Mouse (Mus musculus) midbrain, embryonic 10.5 days (tissue): ENCODE measurements at regions not wholly inside any gene's neighbourhood (a gene's known extent, or its start where the extent isn't known, plus 50 kb on each side); places are given as distances from the start of the nearest gene placed in this dataset.

Experiments
- DNase-seq: peaks from one replicate; pipeline ENCODE4 v3.0.0-alpha.2; 2017; ENCODE audit warnings: low spot score
- H3K27ac ChIP-seq: fragments of 300-500 bp; sonication (generic); replicated peaks from 2 replicates; pipeline ENCODE4 v1.5.1; 2016; ENCODE audit warnings: mild to moderate bottlenecking
- H3K27me3 ChIP-seq: fragments of 300-500 bp; sonication (generic); 2 replicates; pipeline ENCODE4 v1.6.1; 2016; ENCODE audit warnings: low read depth, mild to moderate bottlenecking; ENCODE audit not compliant: poor library complexity, severe bottlenecking
- H3K36me3 ChIP-seq: fragments of 300-500 bp; sonication (generic); 2 replicates; pipeline ENCODE4 v1.6.1; 2016; ENCODE audit warnings: mild to moderate bottlenecking, moderate library complexity
- H3K4me1 ChIP-seq: fragments of 300-500 bp; sonication (generic); 2 replicates; pipeline ENCODE4 v1.6.1; 2016
- H3K4me3 ChIP-seq: fragments of 300-500 bp; sonication (generic); 2 replicates; pipeline ENCODE4 v1.5.1; 2016; ENCODE audit warnings: mild to moderate bottlenecking, moderate library complexity
- H3K9me3 ChIP-seq: fragments of 300-500 bp; sonication (generic); replicated peaks from 2 replicates; pipeline ENCODE4 v1.6.1; 2016; ENCODE audit warnings: mild to moderate bottlenecking
- WGBS: fragments of 180-500 bp; shearing (Covaris S2); methylation state at CpG from one replicate; pipeline ENCODE4 v1.1.7; 2016; 5-methylcytosine and 5-hydroxymethylcytosine counted together

DNA sequence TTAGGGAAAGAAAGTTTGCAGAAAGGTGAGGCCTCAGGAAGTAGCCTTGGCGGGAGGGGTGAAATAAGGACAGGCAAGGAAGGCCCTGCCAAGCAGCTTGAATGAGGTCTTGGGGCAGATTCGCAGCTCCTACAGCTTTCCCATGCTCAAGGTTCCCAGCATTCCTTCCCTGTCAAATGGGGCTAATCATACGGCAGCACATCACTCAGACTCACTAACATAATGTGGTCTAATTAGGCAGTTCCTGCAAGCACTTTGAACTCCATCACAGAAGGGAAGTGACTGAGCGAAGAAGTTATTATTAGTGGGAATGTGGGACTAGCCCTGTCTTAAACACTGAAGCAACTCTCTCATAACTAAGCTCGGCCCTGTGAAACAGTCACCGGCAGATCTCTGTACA is 87.1 kb upstream of the Gm10260 start:
- Histone ChIP-seq H3K4me1 (no peaks in the 10 kb centered on the region), H3K36me3 (no peaks in the 10 kb centered on the region), H3K27me3 (peaks cover 13% of the 10 kb centered on the region; the same call in 1 of the 2 replicates), H3K9me3 (no peaks in the 10 kb centered on the region), H3K4me3 (no peak overlapping the region), H3K27ac (no peak overlapping the region)
- no peak for DNase-seq
- WGBS: 99% methylated on average over 6 of the region's 6 CpGs

DNA sequence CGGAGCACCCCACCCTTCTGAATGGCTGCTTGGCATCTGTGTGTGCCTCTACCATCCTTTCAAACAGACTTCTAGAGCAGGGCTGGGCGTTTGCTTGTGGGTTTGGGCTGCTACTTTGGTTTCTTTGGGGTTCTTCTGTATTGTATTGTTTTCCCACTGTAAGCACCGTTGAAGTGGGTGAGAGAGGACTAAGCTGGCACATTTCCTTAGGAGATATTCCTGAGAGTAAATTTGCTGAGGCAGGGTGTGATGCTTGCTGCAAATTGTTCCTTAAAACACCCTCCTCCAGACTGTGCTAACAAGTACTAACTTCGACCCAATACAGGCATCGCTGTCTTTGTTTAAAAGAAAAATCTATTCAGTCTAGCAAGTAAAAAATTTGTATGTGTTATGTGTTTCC is 84.7 kb upstream of the Gm10260 start:
- H3K27ac ChIP-seq: no peak overlapping the region
- 89% methylated on average over 5 of the region's 5 CpGs for WGBS

DNA sequence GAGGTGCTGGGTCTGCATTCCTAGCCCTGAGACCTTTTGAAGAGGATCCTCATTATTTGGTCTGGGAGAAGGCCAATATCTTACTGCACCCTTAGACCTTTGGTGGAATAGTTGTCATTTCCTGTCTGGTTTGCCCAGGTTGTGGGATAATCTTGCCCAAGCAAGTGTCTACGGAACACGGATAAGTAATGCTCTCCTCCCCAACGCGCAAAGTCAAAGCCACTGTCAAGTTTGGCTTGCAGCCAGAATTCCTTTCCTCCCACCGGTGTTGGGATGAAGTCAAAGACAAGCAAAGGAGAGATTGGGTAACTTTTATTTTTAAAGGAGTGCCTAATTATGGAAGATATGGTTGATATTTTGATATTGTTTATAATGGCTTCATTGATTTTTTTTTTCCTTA is 82.4 kb upstream of the Gm10260 start:
- 92% methylated on average over 5 of the region's 5 CpGs for WGBS
- H3K27me3 ChIP-seq: peaks cover 35% of the 10 kb centered on the region
- no peaks in the 10 kb centered on the region for H3K9me3 ChIP-seq
- H3K36me3 ChIP-seq: no peaks in the 10 kb centered on the region
- H3K4me1 ChIP-seq: peaks cover 15% of the 10 kb centered on the region
- H3K4me3 ChIP-seq: no peak overlapping the region
- no peak overlapping the region for H3K27ac ChIP-seq
- DNase-seq: no peak

More for the DNA sequence above, 84.7 kb upstream of the Gm10260 start:
- Histone ChIP-seq H3K36me3 (no peaks in the 10 kb centered on the region), H3K4me3 (no peak overlapping the region), H3K4me1 (peaks cover 7% of the 10 kb centered on the region), H3K9me3 (no peaks in the 10 kb centered on the region), H3K27me3 (peaks cover 29% of the 10 kb centered on the region; the same call in 1 of the 2 replicates)
- no peak for DNase-seq

DNA sequence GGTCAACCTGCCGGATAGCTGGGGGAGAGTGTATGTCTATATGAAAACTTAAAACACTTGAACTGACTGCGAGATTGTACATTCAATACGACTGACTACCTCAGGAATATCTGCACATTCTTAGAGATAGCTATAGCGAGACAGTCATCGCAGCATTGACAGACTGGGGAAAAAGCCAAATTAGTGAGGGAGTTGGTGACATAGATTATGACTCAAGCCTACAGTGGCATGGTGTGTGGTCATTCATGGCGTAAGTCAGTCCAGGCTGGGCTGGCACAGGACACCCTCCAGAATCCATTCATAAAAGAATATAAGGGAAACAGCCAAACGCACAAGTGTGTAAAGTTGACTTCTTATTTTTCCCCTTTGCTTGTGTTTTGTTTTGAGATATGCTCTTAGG is 81.1 kb upstream of the Gm10260 start:
- H3K4me1 ChIP-seq: peaks cover 15% of the 10 kb centered on the region
- H3K36me3 ChIP-seq: no peaks in the 10 kb centered on the region
- H3K27ac ChIP-seq: no peak overlapping the region
- H3K27me3 ChIP-seq: peaks cover 42% of the 10 kb centered on the region
- no peaks in the 10 kb centered on the region for H3K9me3 ChIP-seq
- no peak overlapping the region for H3K4me3 ChIP-seq
- 94% methylated on average over 7 of the region's 7 CpGs for WGBS
- no peak for DNase-seq

DNA sequence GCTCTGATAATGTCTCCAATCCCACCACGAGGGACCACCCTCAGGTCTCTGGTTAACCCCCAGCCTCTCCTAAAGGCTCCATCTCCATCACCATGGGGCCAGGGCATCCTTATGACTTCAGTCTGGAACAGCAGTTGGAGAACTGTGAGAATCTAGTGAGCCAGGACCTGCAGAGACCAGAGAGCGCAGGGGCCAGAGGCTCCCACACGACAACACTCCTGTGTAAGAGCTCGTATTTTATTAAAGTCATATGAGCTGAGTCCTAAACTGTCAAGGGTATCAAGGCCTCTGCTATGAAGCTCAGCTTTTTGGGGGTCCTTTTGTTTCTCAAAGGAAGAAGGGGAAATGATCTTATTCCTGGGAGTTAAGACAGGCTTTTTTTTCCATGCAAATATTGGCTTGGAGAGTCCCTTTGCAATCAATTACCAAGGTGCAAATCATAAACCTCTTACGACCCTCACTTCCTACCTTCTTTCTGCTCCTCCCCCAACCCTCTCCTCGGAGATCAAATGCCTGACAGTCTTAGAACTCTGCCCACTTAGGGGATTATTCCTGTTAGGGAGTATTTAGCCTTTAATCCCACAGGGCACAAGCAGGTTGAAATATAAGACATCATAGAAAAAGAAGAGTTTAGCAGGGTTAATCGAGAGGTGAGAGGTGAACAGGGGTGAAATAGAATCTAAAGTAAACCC is 79.3 kb upstream of the Gm10260 start:
- H3K36me3 ChIP-seq: no peaks in the 10 kb centered on the region
- peaks cover 42% of the 10 kb centered on the region for H3K27me3 ChIP-seq
- H3K4me1 ChIP-seq: peaks cover 15% of the 10 kb centered on the region
- no peaks in the 10 kb centered on the region for H3K9me3 ChIP-seq
- H3K4me3 ChIP-seq: no peak overlapping the region
- no peak for DNase-seq
- 40% methylated on average over 7 of the region's 7 CpGs for WGBS
- H3K27ac ChIP-seq: no peak overlapping the region; the same call in 1 of the 2 replicates

DNA sequence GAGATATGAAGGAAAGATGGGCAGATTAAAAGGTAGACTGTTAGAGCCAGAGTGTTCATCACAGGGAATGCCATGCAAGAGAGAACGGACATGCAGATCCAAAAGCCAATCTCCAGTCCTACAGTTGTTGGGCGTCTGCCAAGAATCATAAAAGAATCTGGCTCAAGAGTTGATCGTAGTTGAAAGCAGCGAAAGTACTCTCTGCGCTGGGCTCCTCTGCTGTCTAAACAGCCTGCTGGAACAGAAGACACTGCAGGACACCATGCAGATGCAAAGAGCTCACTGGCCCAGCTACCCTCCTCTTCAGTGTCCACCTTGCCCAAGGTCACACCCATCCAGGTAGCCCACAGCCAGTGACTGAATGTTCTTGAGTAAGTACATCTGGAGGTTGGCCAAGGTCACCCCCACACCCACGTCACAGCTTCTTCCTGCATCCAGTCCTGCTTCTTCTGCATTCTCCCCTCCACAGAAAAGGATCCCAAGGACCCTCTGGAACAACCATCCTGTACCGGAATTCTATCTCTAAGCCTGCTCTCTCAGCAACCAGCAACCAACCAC is 77.1 kb upstream of the Gm10260 start:
- no peak for DNase-seq
- Histone ChIP-seq H3K27me3 (peaks cover 33% of the 10 kb centered on the region), H3K4me1 (peaks cover 15% of the 10 kb centered on the region), H3K4me3 (no peak overlapping the region), H3K36me3 (no peaks in the 10 kb centered on the region), H3K9me3 (no peaks in the 10 kb centered on the region), H3K27ac (no peak overlapping the region)
- WGBS: 94% methylated on average over 7 of the region's 7 CpGs

DNA sequence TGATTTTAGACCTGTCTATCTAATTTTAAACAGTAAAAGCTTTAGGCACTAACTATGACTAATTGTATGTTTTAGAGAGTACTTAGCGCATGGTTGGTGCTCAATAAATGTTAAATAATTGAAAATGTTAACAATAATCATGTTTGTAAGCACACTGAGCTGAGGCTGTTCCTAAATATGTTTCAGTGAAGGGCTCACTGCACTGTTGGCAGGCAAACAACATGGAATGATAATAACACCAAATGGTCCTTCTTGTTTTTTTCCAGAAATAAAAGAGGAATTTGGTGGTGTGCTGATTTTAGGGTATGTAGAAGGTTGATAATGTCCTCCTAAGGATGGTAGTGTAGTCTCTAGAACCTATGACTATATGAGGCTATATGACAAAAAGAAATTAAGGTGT is 72.0 kb upstream of the Gm10260 start:
- Histone ChIP-seq H3K9me3 (no peaks in the 10 kb centered on the region), H3K27me3 (peaks cover 17% of the 10 kb centered on the region; the same call in 1 of the 2 replicates), H3K4me3 (no peak overlapping the region), H3K36me3 (no peaks in the 10 kb centered on the region), H3K4me1 (0 out of 2 replicates have a peak, but pooled peaks cover 5% of the 10 kb centered on the region), H3K27ac (no peak overlapping the region)
- DNase-seq: no peak
- 80% methylated on average over 1 of the region's 1 CpGs for WGBS

DNA sequence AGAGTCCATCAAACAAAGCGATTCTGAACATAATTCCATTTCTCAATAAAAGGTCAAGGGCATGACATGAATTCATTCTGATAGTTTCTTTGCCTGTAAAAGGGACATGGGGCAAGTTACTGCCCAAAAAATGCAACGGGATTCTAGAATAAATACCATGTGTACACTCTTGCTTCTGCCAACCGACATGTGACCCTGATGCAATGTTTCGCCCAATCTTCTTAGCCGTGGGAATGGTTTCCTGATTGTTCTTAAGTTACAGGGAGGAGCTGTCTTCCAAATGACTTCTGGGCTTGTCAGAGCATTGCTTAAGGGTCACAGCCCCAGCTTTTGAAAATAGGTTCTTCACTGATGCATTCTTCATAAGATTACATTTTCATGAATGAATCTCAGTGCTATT is 71.4 kb upstream of the Gm10260 start:
- DNase-seq: no peak
- 0 out of 2 replicates have a peak, but pooled peaks cover 5% of the 10 kb centered on the region for H3K4me1 ChIP-seq
- no peak overlapping the region for H3K27ac ChIP-seq
- H3K9me3 ChIP-seq: no peaks in the 10 kb centered on the region
- peaks cover 15% of the 10 kb centered on the region; the same call in 1 of the 2 replicates for H3K27me3 ChIP-seq
- no peak overlapping the region for H3K4me3 ChIP-seq
- WGBS: 87% methylated on average over 5 of the region's 5 CpGs
- H3K36me3 ChIP-seq: no peaks in the 10 kb centered on the region

DNA sequence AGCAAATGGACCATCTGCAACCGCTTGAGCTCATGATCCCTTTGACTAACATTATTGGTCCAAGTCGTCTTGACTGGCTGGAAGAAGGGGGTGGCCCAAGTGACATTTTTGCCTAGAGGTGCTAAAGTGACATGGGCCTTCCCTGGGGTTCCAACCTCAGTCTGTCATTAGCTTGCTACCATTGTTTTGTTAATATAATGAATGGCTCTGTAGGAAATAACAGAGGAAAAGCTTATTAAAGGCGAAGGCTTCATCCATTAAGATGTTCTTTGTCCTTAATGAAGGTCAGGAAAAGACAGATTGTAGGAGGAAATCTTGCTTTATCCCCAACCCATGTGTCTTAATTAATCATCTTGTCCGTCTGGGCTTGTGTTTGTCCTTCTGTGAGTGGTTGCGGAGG is 69.1 kb upstream of the Gm10260 start:
- peaks cover 25% of the 10 kb centered on the region for H3K4me1 ChIP-seq
- 62% methylated on average over 5 of the region's 5 CpGs for WGBS
- H3K36me3 ChIP-seq: no peaks in the 10 kb centered on the region
- no peak for DNase-seq
- no peak overlapping the region for H3K27ac ChIP-seq
- H3K4me3 ChIP-seq: no peak overlapping the region
- no peaks in the 10 kb centered on the region for H3K9me3 ChIP-seq
- H3K27me3 ChIP-seq: peaks cover 9% of the 10 kb centered on the region; the same call in 1 of the 2 replicates

DNA sequence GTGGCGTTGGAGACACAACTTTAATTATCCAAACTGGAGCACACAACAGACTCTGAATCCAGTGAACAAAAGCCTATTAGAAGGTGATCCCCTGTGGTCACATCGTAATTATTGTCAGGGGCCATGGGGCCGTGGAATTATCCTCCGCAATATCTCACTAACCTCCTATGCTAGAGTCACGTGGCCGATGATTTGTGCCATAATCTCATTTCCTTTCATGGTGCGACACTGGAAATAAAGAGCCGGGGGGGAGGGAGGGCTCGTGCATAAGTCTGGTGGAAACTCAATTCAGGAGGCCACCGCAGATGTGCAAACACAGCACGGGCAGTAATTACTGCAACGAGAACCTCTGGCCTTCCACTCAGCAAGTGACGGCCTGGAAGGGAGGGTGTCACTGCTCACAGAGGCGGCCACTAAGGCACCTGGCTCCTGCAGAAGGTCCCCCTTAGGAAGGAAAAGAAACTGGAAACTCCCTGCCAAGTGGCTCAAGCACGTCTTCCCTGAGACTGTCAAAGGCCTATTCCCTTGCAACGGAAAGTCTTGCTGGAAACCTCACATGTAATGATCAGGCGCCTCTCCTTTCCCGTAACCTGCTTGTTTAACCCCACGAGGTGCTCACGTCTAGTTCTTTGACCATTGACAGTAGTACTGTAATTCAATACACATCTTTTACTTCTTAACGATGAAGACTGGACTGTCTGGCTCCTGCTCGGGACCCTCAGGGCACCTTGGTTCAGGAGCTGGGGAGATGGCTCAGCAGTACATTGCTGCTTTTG is 65.6 kb upstream of the Gm10260 start:
- Histone ChIP-seq H3K9me3 (no peaks in the 10 kb centered on the region), H3K27me3 (peaks cover 9% of the 10 kb centered on the region; the same call in 1 of the 2 replicates), H3K36me3 (no peaks in the 10 kb centered on the region), H3K4me3 (peak overlapping the region; percentile 14; the same call in 1 of the 2 replicates), H3K4me1 (peaks cover 38% of the 10 kb centered on the region), H3K27ac (peak overlapping the region; percentile 64)
- 58% methylated on average over 22 of the region's 22 CpGs for WGBS
- DNase-seq: peak; percentile 27

DNA sequence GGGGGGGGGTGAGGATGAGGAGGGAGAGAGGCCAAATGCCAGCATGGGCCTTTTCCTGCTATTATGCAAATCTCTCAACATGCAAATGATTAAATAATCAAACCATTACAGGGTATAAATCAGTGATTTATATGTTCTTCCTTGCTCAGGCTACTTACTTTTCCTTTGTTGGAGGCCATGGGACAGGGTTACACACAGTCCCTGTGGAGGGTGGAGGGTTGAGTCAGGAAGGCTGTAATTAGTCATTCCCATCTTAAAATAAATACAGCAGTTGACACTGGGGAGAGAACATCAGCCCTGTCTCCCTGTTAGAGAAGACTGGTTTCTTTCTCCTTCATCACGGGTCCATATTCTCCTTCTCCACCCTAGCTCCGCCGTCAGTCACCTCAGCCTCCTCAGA is 64.9 kb upstream of the Gm10260 start:
- Histone ChIP-seq H3K27ac (peak overlapping the region; percentile 64; the same call in 1 of the 2 replicates), H3K36me3 (no peaks in the 10 kb centered on the region), H3K4me1 (peaks cover 38% of the 10 kb centered on the region), H3K4me3 (no peak overlapping the region), H3K9me3 (no peaks in the 10 kb centered on the region), H3K27me3 (0 out of 2 replicates have a peak, but pooled peaks cover 9% of the 10 kb centered on the region)
- DNase-seq: no peak
- WGBS: 51% methylated on average over 3 of the region's 3 CpGs

DNA sequence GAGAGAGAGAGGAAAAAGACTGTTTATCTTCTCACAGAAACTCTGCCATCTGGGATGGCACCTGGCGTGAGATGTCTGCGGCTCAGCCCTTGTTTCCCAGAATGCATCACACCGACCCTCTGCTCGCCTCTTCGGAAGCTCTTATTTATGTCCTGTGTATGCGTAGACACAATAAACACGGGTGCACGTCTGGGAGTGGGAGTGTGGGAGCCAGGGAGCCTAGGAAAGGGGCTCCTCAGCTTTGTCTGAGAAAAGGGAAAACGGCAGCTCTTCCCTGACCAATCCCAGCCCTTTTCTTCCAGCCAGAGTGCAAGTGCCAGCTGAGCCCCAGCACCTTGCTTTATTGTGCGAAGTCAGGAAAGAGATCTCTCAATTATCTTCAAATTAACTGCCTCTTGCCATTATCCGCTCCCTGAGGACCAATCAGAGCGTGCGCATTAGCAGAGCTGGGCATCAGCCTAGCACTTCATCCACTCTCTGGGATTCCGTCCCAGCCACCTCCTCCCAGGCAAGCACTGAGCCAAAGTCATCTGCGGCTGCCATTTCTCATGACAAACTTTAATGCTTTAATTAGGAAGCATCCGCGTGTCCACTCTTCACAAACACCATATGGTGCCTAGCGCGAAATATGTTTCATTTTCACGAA is 63.8 kb upstream of the Gm10260 start:
- WGBS: 64% methylated on average over 20 of the region's 20 CpGs

More for the DNA sequence above, 63.8 kb upstream of the Gm10260 start:
- Histone ChIP-seq H3K27ac (peak overlapping the region; percentile 66), H3K4me3 (peak overlapping the region; percentile 20; the same call in 1 of the 2 replicates), H3K4me1 (peaks cover 33% of the 10 kb centered on the region), H3K36me3 (no peaks in the 10 kb centered on the region), H3K9me3 (no peaks in the 10 kb centered on the region), H3K27me3 (0 out of 2 replicates have a peak, but pooled peaks cover 9% of the 10 kb centered on the region)
- peak; percentile 34 for DNase-seq
